Mouse (Mus musculus): Measurements from ENCODE around the gene Ints4. TPM values are rescaled to one million over a fixed set of nuclear protein-coding genes. Genes with fewer than 3 reads are reported as not detected.

Ints4 gene
- polyA plus RNA-seq, 1 experiment from 2014 or later: 49.2 TPM

GRCm38 (mm10) chr7:97563576-97563975, 82.8 kb downstream of the Ints4 start:
- Histone ChIP-seq H3K4me1 (replicated peaks; ENCODE audit: control insufficient read depth, insufficient read depth, low read length) (no peaks in the 10 kb centered on the region), H3K4me3 (ENCODE audit: low read depth, low read length) (no peak overlapping the region), H3K4me2 (no peak overlapping the region), H3K27me3 (replicated peaks; ENCODE audit: control insufficient read depth, insufficient read depth, low read length) (no peaks in the 10 kb centered on the region), H3K9ac (ENCODE audit: low read depth, low read length) (no peak overlapping the region), H3K36me3 (ENCODE audit: control insufficient read depth, insufficient read depth, low read length) (no peaks in the 10 kb centered on the region), H3K27ac (ENCODE audit: low read depth, low read length) (no peak overlapping the region), H3K9me3 (ENCODE audit: control insufficient read depth, low read length) (no peaks in the 10 kb centered on the region)
- no peak for ATAC-seq (replicated peaks; ENCODE audit: low FRiP score)
- 79% methylated on average over 2 of the region's 2 CpGs for WGBS
- no peak for DNase-seq (ENCODE audit: low spot score)

GRCm38 (mm10) chr7:97569372-97569771, 88.6 kb downstream of the Ints4 start:
- no peaks in the 10 kb centered on the region for H3K4me1 ChIP-seq (replicated peaks; ENCODE audit: control insufficient read depth, insufficient read depth, low read length)
- DNase-seq (ENCODE audit: low spot score): no peak
- no peak overlapping the region for H3K9ac ChIP-seq (ENCODE audit: low read depth, low read length)
- no peak for ATAC-seq (replicated peaks; ENCODE audit: low FRiP score)
- no peak overlapping the region for H3K27ac ChIP-seq (ENCODE audit: low read depth, low read length)
- H3K36me3 ChIP-seq (ENCODE audit: control insufficient read depth, insufficient read depth, low read length): no peaks in the 10 kb centered on the region
- H3K4me2 ChIP-seq: no peak overlapping the region
- no peaks in the 10 kb centered on the region for H3K27me3 ChIP-seq (replicated peaks; ENCODE audit: control insufficient read depth, insufficient read depth, low read length)
- 78% methylated on average over 4 of the region's 4 CpGs for WGBS
- no peaks in the 10 kb centered on the region for H3K9me3 ChIP-seq (ENCODE audit: control insufficient read depth, low read length)
- H3K4me3 ChIP-seq (ENCODE audit: low read depth, low read length): no peak overlapping the region

DNA sequence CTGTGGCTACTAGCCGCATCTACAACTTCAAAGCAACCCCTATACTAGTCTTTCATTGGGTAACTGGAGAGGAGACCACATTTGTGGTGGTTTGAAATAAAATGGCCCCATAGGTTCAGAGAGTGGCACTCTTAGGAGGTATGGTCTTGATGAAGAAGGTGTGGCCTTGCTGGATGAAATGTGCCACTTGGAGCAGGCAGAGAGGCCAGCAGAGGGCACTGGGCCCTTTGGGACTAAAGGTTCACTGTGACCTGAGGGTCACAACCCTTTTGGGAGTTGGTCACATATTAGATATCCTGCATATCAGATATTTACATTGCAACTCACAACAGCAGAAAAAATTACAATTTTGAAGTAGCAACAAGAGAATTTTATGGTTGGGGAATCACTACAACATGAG, 89.6 kb downstream of the Ints4 start:
- 93% methylated on average over 1 of the region's 1 CpGs for WGBS

DNA sequence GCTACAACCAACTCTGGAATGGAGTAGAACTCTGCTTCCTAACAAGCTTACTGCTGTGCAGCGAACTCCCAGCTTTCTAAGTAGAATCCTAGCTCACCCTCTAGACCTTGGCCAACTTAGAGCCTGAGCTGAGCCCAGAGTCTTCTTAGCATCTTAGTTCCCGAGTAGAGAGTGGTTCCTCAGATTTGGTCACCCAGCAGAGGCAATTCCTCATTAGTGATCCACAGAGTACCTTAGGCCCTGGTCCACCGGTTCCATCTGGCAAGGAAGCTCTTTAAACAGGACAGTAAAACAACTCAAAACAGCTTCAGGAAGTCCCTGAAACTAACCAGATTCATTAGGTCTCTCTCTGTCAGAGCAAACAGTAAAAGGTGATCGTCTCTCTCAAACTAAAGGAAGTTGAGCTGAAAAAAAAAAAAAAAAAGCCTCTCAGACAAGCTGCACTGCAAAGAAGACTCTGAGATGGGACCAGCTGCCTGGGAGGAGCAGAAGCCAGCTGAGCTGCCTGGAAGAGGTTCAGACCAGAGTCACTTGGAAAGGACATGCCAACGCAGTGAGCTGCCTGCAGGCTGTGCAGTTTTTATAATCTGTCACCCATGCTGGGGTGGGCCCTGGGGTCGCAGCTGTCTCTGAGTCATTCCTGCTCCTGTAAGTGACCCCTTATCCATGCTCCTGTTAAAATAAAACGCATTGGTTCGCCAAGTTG, 97.8 kb downstream of the Ints4 start:
- Histone ChIP-seq H3K27ac (ENCODE audit: low read depth, low read length) (no peak overlapping the region), H3K4me2 (peak overlapping the region; percentile 92), H3K36me3 (ENCODE audit: control insufficient read depth, insufficient read depth, low read length) (no peaks in the 10 kb centered on the region), H3K9ac (ENCODE audit: low read depth, low read length) (peak overlapping the region; percentile 99), H3K4me3 (ENCODE audit: low read depth, low read length) (peak overlapping the region; percentile 99), H3K9me3 (ENCODE audit: control insufficient read depth, low read length) (peaks cover 3% of the 10 kb centered on the region; the same call in 1 of the 2 replicates), H3K27me3 (replicated peaks; ENCODE audit: control insufficient read depth, insufficient read depth, low read length) (no peaks in the 10 kb centered on the region), H3K4me1 (replicated peaks; ENCODE audit: control insufficient read depth, insufficient read depth, low read length) (no peaks in the 10 kb centered on the region)
- DNase-seq (ENCODE audit: low spot score) (peak; percentile 51), ATAC-seq (replicated peaks; ENCODE audit: low FRiP score) (no peak)
- 33% methylated on average over 8 of the region's 8 CpGs for whole genome bisulfite sequencing

More for the DNA sequence above, 89.6 kb downstream of the Ints4 start:
- DNase-seq (ENCODE audit: low spot score) (no peak), ATAC-seq (replicated peaks; ENCODE audit: low FRiP score) (no peak)
- no peak overlapping the region for H3K9ac ChIP-seq (ENCODE audit: low read depth, low read length)
- no peak overlapping the region for H3K4me3 ChIP-seq (ENCODE audit: low read depth, low read length)
- no peaks in the 10 kb centered on the region for H3K27me3 ChIP-seq (replicated peaks; ENCODE audit: control insufficient read depth, insufficient read depth, low read length)
- H3K36me3 ChIP-seq (ENCODE audit: control insufficient read depth, insufficient read depth, low read length): no peaks in the 10 kb centered on the region
- H3K27ac ChIP-seq (ENCODE audit: low read depth, low read length): no peak overlapping the region
- H3K9me3 ChIP-seq (ENCODE audit: control insufficient read depth, low read length): no peaks in the 10 kb centered on the region
- no peak overlapping the region for H3K4me2 ChIP-seq
- no peaks in the 10 kb centered on the region for H3K4me1 ChIP-seq (replicated peaks; ENCODE audit: control insufficient read depth, insufficient read depth, low read length)

DNA sequence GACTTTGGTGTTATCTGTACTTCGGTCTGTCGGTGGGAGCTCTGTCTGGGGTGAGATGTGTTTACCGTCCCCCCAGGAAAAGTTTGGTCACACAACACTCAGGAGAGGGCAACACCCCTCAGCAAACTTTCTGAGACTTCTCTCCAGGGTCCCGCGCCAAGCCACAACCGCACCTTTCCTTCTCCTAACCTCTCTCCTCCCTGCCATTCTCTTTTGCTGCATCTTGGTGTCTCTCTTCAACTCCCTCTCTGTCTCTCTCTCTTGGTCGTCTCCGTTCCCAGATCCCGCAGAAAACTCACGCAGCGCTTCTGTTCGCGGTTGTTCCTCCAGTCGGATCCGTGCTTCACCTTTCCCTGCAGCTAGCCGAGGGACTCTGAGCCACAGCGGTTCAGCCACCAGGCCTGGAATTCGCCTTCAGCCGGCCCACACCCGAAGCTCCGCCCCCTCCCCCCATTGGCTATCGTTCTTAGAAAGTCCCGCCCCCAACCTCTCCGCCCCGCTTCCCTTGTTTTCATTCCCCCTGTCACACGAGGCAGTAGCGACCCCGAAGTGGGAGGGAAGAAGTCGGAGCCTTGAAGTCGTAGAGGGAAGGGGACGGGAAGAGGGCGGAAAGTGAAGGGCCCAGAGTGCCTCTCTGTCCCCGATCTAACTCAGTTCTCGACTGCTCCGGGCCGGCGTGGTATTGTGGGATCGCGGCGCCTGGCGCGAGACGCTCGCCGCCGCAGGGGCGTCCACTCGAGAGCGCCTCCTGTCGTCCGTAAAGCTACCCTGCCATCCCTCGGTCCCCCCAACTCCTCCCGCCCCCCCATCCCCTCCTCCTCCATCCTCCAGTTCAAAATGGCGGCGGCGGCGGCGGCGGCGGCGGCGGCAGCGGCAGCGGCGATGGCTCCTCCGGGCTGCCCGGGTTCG, 98.6 kb downstream of the Ints4 start, which contains the start of the genes Aamdc and Rsf1:
TSS of gene Aamdc (minus strand) at position 431 of the 909 bp plus-strand sequence.
TSS of gene Rsf1 (plus strand) at position 823 of the 909 bp plus-strand sequence.
- peak; percentile 95 for DNase-seq (ENCODE audit: low spot score)
- Histone ChIP-seq H3K4me1 (replicated peaks; ENCODE audit: control insufficient read depth, insufficient read depth, low read length) (no peaks in the 10 kb centered on the region), H3K4me2 (peak within 1 kb of the TSS; percentile 92), H3K36me3 (ENCODE audit: control insufficient read depth, insufficient read depth, low read length) (no peaks in the 10 kb centered on the region), H3K27ac (ENCODE audit: low read depth, low read length) (peak within 1 kb of the TSS; percentile 99), H3K4me3 (ENCODE audit: low read depth, low read length) (peak within 1 kb of the TSS; percentile 99), H3K27me3 (replicated peaks; ENCODE audit: control insufficient read depth, insufficient read depth, low read length) (no peaks in the 10 kb centered on the region), H3K9ac (ENCODE audit: low read depth, low read length) (peak within 1 kb of the TSS; percentile 99), H3K9me3 (ENCODE audit: control insufficient read depth, low read length) (peaks cover 3% of the 10 kb centered on the region; the same call in 1 of the 2 replicates)
- WGBS: under 1% methylated on average over 67 of the region's 68 CpGs
- ATAC-seq (replicated peaks; ENCODE audit: low FRiP score): peak; percentile 88

GRCm38 (mm10) chr7:97579976-97580842, 99.5 kb downstream of the Ints4 start:
- WGBS: under 1% methylated on average over 63 of the region's 65 CpGs
- DNase-seq (ENCODE audit: low spot score): peak; percentile 80

DNA sequence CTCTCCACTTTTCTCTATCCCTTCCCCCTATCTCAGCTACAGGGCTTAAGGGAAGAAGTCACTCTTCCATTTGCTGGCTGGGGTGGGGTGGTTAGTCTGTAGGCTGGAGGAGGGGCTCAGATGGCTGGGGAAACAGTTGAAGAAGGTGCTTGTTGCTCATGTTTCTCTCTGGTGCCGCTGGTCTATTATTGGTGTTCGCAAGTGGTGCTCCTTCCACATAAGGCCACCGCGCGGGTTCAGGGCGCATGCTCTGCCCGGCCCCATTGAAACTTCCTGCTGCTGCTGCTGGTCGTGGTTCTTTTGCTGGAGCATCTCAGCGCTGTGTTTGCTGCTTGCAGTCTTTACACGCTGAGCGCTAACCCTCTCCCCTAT, 100.1 kb downstream of the Ints4 start:
- Histone ChIP-seq H3K27me3 (replicated peaks; ENCODE audit: control insufficient read depth, insufficient read depth, low read length) (no peaks in the 10 kb centered on the region), H3K36me3 (ENCODE audit: control insufficient read depth, insufficient read depth, low read length) (no peaks in the 10 kb centered on the region), H3K4me3 (ENCODE audit: low read depth, low read length) (peak overlapping the region; percentile 99), H3K27ac (ENCODE audit: low read depth, low read length) (peak overlapping the region; percentile 99), H3K4me1 (replicated peaks; ENCODE audit: control insufficient read depth, insufficient read depth, low read length) (no peaks in the 10 kb centered on the region), H3K9ac (ENCODE audit: low read depth, low read length) (peak overlapping the region; percentile 99), H3K4me2 (peak overlapping the region; percentile 92), H3K9me3 (ENCODE audit: control insufficient read depth, low read length) (peaks cover 3% of the 10 kb centered on the region; the same call in 1 of the 2 replicates)
- DNase-seq (ENCODE audit: low spot score) (no peak), ATAC-seq (replicated peaks; ENCODE audit: low FRiP score) (peak; percentile 67)
- 1% methylated on average over 11 of the region's 11 CpGs for WGBS

More at GRCm38 (mm10) chr7:97579976-97580842, 99.5 kb downstream of the Ints4 start:
- peak overlapping the region; percentile 99 for H3K9ac ChIP-seq (ENCODE audit: low read depth, low read length)
- peak overlapping the region; percentile 99 for H3K4me3 ChIP-seq (ENCODE audit: low read depth, low read length)
- H3K4me1 ChIP-seq (replicated peaks; ENCODE audit: control insufficient read depth, insufficient read depth, low read length): no peaks in the 10 kb centered on the region
- peak overlapping the region; percentile 99 for H3K27ac ChIP-seq (ENCODE audit: low read depth, low read length)
- ATAC-seq (replicated peaks; ENCODE audit: low FRiP score): peak; percentile 42
- peak overlapping the region; percentile 92 for H3K4me2 ChIP-seq
- H3K36me3 ChIP-seq (ENCODE audit: control insufficient read depth, insufficient read depth, low read length): no peaks in the 10 kb centered on the region
- peaks cover 3% of the 10 kb centered on the region; the same call in 1 of the 2 replicates for H3K9me3 ChIP-seq (ENCODE audit: control insufficient read depth, low read length)
- H3K27me3 ChIP-seq (replicated peaks; ENCODE audit: control insufficient read depth, insufficient read depth, low read length): no peaks in the 10 kb centered on the region

GRCm38 (mm10) chr7:97588506-97588905, 107.8 kb downstream of the Ints4 start:
- Histone ChIP-seq H3K27ac (ENCODE audit: low read depth, low read length) (no peak overlapping the region), H3K4me1 (replicated peaks; ENCODE audit: control insufficient read depth, insufficient read depth, low read length) (peaks cover 32% of the 10 kb centered on the region), H3K9me3 (ENCODE audit: control insufficient read depth, low read length) (no peaks in the 10 kb centered on the region), H3K27me3 (replicated peaks; ENCODE audit: control insufficient read depth, insufficient read depth, low read length) (no peaks in the 10 kb centered on the region), H3K4me3 (ENCODE audit: low read depth, low read length) (no peak overlapping the region), H3K4me2 (no peak overlapping the region), H3K36me3 (ENCODE audit: control insufficient read depth, insufficient read depth, low read length) (no peaks in the 10 kb centered on the region), H3K9ac (ENCODE audit: low read depth, low read length) (no peak overlapping the region)
- 80% methylated on average over 5 of the region's 5 CpGs for WGBS
- ATAC-seq (replicated peaks; ENCODE audit: low FRiP score) (no peak), DNase-seq (ENCODE audit: low spot score) (no peak)
